Mouse (Mus musculus) mammary gland, adult 2 months (tissue): Measurements from ENCODE around the gene Cnn1. TPM values are rescaled to one million over a fixed set of nuclear protein-coding genes. Genes with fewer than 3 reads are reported as not detected.

Experiments
- polyA plus RNA-seq: library from polyadenylated mRNA; depleted of rRNA; stranded (reverse); fragments of >200 nt; gene quantifications from 2 replicates; pipeline ENCODE4 v1.2.3, GENCODE M21; 2012; ENCODE audit warnings: low replicate concordance; rRNA removed

The Cnn1 gene
- 52.5 and 58.1 TPM in 2 replicates for polyA plus RNA-seq

DNA sequence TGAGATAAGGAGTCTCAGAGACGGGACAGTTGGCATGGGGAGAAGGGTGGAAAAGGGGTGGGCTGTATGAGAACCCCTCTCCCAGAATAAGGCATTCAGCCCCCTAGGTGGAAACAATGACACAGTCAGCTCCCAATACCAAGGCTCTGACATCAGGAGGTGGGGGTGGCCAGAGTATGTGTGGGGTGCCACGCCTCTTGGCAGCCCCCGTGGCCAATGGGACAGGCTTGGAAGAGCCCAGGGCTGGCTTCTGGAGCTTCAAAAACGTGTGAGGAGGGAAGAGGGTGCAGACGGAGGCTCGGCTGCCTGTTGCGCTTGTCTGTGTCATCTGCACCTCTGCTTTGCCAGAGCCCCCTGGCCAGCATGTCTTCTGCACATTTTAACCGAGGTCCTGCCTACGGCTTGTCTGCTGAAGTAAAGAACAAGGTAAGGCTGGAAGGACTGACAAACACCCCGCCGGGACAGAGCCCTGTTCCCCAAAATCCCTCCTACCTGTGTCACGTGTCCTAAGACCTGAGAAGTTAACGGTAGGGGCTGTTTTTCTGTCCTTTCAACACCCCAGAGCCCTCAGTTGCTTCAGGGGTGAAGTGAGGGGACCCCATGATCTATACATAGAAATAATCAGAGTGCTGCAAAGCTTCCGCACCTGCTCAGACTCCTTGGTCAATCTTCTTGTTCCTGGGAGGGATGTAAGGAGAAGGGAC lies at the start of gene Cnn1:
TSS of gene Cnn1 (plus strand) at position 224 of the 704 bp plus-strand sequence.

GRCm38 (mm10) chr9:22051958-22052254 lies 47.1 kb upstream of the Cnn1 start, which contains the start of gene Elavl3:
Gene Elavl3, minus strand, starts transcription at chr9:22052023.

DNA sequence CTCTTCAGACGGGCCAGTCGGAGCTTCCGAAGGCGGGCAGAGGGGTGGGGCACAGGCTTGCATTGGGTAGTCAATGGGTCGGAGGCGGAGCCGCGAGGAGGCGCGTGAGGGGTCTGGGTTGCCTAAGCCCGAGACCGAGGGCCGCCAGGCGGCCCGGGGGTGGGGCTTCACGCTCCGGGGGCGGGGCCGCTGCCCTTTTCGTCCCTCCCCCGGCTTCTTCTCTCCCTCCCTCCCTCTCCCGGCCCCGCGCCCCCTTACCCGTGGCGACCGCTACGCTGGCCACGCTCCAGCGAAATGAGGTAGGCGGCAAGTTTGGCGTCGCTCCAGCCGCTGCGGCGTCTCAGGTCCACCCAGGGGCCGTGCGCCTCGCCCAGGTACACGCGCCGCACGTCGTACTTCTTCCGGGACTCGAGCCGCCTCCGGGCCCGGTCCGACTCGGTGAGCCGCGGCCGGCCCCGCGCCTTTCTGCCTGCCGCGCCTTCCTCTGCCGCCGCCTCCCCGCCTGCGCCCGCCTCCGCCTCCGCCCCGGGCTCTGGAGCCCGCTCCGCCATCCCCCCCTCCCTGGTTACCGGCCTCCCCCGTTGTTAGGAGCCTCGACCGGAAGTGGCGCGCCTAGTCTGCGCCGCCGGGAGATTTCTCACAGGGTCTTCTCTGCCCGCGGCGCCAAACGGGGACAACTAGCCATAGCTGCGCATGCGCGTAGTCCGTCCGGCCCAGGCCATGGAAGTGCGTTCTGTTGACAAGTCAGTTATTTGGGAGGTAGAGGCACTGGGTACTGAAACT lies 28.0 kb upstream of the Cnn1 start, which contains the start of the genes Gm49318 and Zfp653:
TSS of gene Gm49318 (minus strand) at position 469 of the 783 bp plus-strand sequence.
TSS of gene Zfp653 (minus strand) at position 586 of the 783 bp plus-strand sequence.

GRCm38 (mm10) chr9:22085022-22085834 lies 13.8 kb upstream of the Cnn1 start, which contains the start of gene Ecsit:
Gene Ecsit, minus strand, starts transcription at chr9:22085438.

GRCm38 (mm10) chr9:22116740-22117426 lies 17.9 kb downstream of the Cnn1 start, which contains the start of gene Elof1:
Gene Elof1, minus strand, starts transcription at chr9:22117172.

DNA sequence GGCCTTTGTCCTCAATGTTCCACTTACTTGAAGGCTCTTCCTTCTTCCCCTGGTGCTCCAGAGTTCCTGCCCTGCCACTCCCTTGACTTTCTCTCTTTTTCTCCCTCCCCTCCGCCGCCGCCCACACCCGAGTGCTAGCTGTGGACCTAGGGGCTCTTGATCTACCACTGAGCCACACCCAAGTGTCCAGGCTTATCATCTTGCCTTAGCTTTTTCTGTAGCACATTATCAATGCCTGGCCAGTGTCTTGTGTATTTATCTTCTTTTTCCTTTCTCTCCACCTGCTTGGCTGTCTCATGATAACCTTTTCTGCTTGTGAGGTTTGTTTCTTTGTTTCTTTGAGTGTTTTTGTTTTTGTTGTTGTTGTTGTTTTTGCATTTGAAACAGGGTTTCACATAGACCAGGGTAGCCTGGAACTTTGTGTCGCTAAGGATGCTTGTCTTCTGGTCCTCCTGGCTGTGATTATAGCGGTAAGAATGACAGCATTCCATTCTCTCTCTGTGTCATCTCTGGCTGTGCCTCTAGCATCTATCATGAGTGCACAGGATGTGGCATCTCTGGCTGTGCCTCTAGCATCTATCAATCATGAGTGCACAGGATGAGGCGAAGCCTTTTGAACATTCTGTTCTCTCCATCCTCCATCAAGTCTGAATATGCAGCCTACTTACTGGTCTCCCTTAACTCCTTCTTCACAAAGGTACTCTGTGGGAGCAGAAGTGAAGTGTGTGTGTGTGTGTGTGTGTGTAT lies 36.8 kb downstream of the Cnn1 start, which contains the start of gene Acp5:
TSS of gene Acp5 (minus strand) at position 68 of the 747 bp plus-strand sequence.

DNA sequence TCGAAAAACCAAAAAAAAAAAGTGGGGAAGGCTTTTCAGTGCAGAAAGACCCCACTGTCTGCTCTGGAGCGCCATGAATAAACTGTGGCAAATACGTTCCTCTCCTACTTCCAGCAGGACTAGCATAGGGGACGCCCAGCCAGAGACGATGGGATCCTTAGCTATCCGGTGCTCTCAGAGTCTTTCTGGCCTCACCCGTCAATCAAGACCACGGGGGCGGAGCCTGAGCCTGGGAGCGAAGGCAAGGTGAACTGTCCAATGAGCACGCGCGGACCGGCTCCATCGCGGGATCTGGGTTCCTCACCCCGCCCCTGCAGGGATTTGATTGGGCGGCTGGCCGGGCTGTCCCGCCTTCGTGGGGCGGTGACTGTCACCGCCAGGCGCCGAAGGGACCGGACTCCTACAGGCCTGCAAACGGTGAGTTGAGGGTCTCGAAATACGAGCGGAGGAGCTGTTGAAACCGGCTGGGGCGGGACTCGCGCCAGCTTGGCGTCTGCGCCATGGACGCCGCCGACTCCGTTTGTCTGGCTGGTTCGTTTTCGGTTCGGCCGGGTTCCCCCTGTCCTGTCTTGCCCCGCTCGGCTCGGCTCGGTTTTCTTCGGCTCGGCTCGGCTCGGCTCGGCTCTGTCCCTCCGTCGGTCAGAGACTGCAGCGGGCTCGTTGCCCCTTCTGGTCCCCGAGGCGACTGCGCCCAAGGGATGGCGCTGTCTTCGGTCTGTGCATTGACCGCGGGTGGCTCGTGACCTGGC lies 57.7 kb downstream of the Cnn1 start, which contains the start of gene Pigyl:
TSS of gene Pigyl (plus strand) at position 350 of the 749 bp plus-strand sequence.

Other genes starting within 250 kb of the Cnn1 start
- 77.8 and 82.0 TPM in 2 replicates for gene Dock6, start 246.6 kb upstream of the Cnn1 start, polyA plus RNA-seq
- 114 and 133 TPM in 2 replicates for gene Rab3d, start 181.0 kb upstream of the Cnn1 start, polyA plus RNA-seq
- 5.7 and 9.4 TPM in 2 replicates for gene Ccdc159, start 171.7 kb upstream of the Cnn1 start, polyA plus RNA-seq
- gene Tmem205, start 171.7 kb upstream of the Cnn1 start, polyA plus RNA-seq: 229 and 258 TPM in 2 replicates
- 15.2 and 35.3 TPM in 2 replicates for gene Plppr2, start 162.2 kb upstream of the Cnn1 start, polyA plus RNA-seq
- gene Swsap1, start 143.5 kb upstream of the Cnn1 start, polyA plus RNA-seq: 5.3 and 10.7 TPM in 2 replicates
- 14.0 and 19.5 TPM in 2 replicates for gene Epor, start 135.7 kb upstream of the Cnn1 start, polyA plus RNA-seq
- 25.8 and 37.5 TPM in 2 replicates for gene Rgl3, start 109.8 kb upstream of the Cnn1 start, polyA plus RNA-seq
- gene Ccdc151, start 96.6 kb upstream of the Cnn1 start, polyA plus RNA-seq: 0.20 TPM in 1 of 2 replicates, not detected in the other
- gene Prkcsh, start 96.4 kb upstream of the Cnn1 start, polyA plus RNA-seq: 63.2 and 64.1 TPM in 2 replicates
- gene Elavl3, start 47.2 kb upstream of the Cnn1 start, polyA plus RNA-seq: 0.12 and 0.13 TPM in 2 replicates
- gene Gm49318, start 28.0 kb upstream of the Cnn1 start, polyA plus RNA-seq: not detected in 2 replicates
- 16.2 and 26.2 TPM in 2 replicates for gene Zfp653, start 27.8 kb upstream of the Cnn1 start, polyA plus RNA-seq
- 50.9 and 75.0 TPM in 2 replicates for gene Ecsit, start 13.8 kb upstream of the Cnn1 start, polyA plus RNA-seq
- 138 and 169 TPM in 2 replicates for gene Elof1, start 18.0 kb downstream of the Cnn1 start, polyA plus RNA-seq
- gene Acp5, start 36.5 kb downstream of the Cnn1 start, polyA plus RNA-seq: 477 and 607 TPM in 2 replicates
- gene Pigyl, start 57.6 kb downstream of the Cnn1 start, polyA plus RNA-seq: 49.0 and 67.1 TPM in 2 replicates
- gene Zfp872, start 88.9 kb downstream of the Cnn1 start, polyA plus RNA-seq: 0.11 and 0.30 TPM in 2 replicates
- gene Zfp809, start 126.5 kb downstream of the Cnn1 start, polyA plus RNA-seq: 19.2 and 19.9 TPM in 2 replicates
- gene Zfp599, start 160.7 kb downstream of the Cnn1 start, polyA plus RNA-seq: 0.12 and 0.27 TPM in 2 replicates
- gene Zfp810, start 208.4 kb downstream of the Cnn1 start, polyA plus RNA-seq: 5.8 and 7.8 TPM in 2 replicates